Mouse (Mus musculus): ENCODE measurements around the gene Cfap206. TPM values are rescaled to one million over a fixed set of nuclear protein-coding genes. Genes with fewer than 3 reads are reported as not detected.

The Cfap206 gene
- polyA plus RNA-seq (2017; shearing (Covaris generic)) = not detected

GRCm38 (mm10) chr4:34729851-34730341, at the start of gene Cfap206:
TSS of gene Cfap206 (minus strand) at chr4:34730206.

GRCm38 (mm10) chr4:34777677-34778527, 47.9 kb upstream of the Cfap206 start, which contains the start of gene Smim8:
TSS of gene Smim8 (minus strand) at chr4:34778423.

GRCm38 (mm10) chr4:34756163-34756562, 26.2 kb upstream of the Cfap206 start, which contains the start of gene Gm136:
TSS of gene Gm136 (minus strand) at chr4:34756263.

GRCm38 (mm10) chr4:34686874-34687567, 43.0 kb downstream of the Cfap206 start, which contains the start of gene Slc35a1:
TSS of gene Slc35a1 (minus strand) at chr4:34687438.

Other genes starting within 250 kb of the Cfap206 start
- 79.9 TPM for gene Akirin2, start 179.3 kb downstream of the Cfap206 start, polyA plus RNA-seq (2017; shearing (Covaris generic))
- gene Orc3, start 115.3 kb downstream of the Cfap206 start, polyA plus RNA-seq (2017; shearing (Covaris generic)) = 88.4 TPM
- gene Rars2, start 115.2 kb downstream of the Cfap206 start, polyA plus RNA-seq (2017; shearing (Covaris generic)) = 15.7 TPM
- 9.6 TPM for gene Slc35a1, start 42.8 kb downstream of the Cfap206 start, polyA plus RNA-seq (2017; shearing (Covaris generic))
- gene Gm136, start 26.1 kb upstream of the Cfap206 start, polyA plus RNA-seq (2017; shearing (Covaris generic)) = not detected
- gene Smim8, start 48.2 kb upstream of the Cfap206 start, polyA plus RNA-seq (2017; shearing (Covaris generic)) = 25.8 TPM
- gene Zfp292, start 152.8 kb upstream of the Cfap206 start, polyA plus RNA-seq (2017; shearing (Covaris generic)) = 39.7 TPM
- gene Cga, start 163.6 kb upstream of the Cfap206 start, polyA plus RNA-seq (2017; shearing (Covaris generic)) = not detected

All from effector memory CD4-positive, alpha-beta T cell, adult 5 months (primary cell).